Mouse (Mus musculus) stomach, postnatal 0 days (tissue): ENCODE measurements around the gene Avp.
A peak's percentile ranks its signal among the peaks of the same experiment; 100 is the strongest.

Experiments used
- CTCF ChIP-seq: IDR thresholded peaks from 2 replicates; pipeline ENCODE4 v1.5.1; 2016; ENCODE audit warnings: antibody characterized with exemption, low read depth, mild to moderate bottlenecking, moderate library complexity
- EP300 ChIP-seq: optimal IDR thresholded peaks from 2 replicates; pipeline ENCODE3; 2016; ENCODE audit warnings: antibody characterized with exemption

GRCm38 (mm10) chr2:130578148-130578547 is 4.2 kb downstream of the Avp start:
- peak; percentile 76 for TF ChIP-seq CTCF
- TF ChIP-seq EP300: no peak
